Mouse (Mus musculus): ENCODE measurements around the gene Klhl29. TPM values are rescaled to one million over a fixed set of nuclear protein-coding genes. Genes with fewer than 3 reads are reported as not detected.
"Not testable (repeated sequence)": the region's sequence is repeated elsewhere in the genome, so short reads cannot be mapped to it uniquely, and the experiment has no call there.

Gene Klhl29
- total and polyA plus RNA-seq, 3 experiments: not detected

- Histone ChIP-seq H3K9ac (ENCODE audit: control insufficient read depth, low read depth, low read length, poor library complexity, severe bottlenecking) (no peak overlapping the region), H3K9me3 (replicated peaks; ENCODE audit: insufficient read depth, low read length) (no peaks in the 10 kb centered on the region), H3K79me2 (ENCODE audit: control insufficient read depth, insufficient read depth, low read length, poor library complexity) (no peaks in the 10 kb centered on the region), H3K36me3 (ENCODE audit: control insufficient read depth in 1 of 2, insufficient read depth in 2 of 2, low read length in 2 of 2) (no peaks in the 10 kb centered on the region), H3K27ac (ENCODE audit: control insufficient read depth, low read depth, low read length) (no peak overlapping the region), H3K4me3 (ENCODE audit: control insufficient read depth in 1 of 2, insufficient read depth in 1 of 2, low read depth in 2 of 2, low read length in 2 of 2) (no peak overlapping the region), H3K27me3 (ENCODE audit: control insufficient read depth in 1 of 2, insufficient read depth in 2 of 2, low read length in 2 of 2) (no peaks in the 10 kb centered on the region), H3K4me1 (ENCODE audit: control insufficient read depth in 1 of 2, insufficient read depth in 2 of 2, low read length in 2 of 2) (no peaks in the 10 kb centered on the region)
- TF ChIP-seq RCOR1 (IDR thresholded peaks at IDR 0.05; ENCODE audit: low read depth, low read length) (no peak), CTCF (IDR thresholded peaks at IDR 0.05 in 2 of 3, conservative IDR thresholded peaks at IDR 0.05 in 1 of 3; ENCODE audit: control insufficient read depth in 1 of 3, insufficient read depth in 1 of 3, low read depth in 2 of 3, low read length in 3 of 3, poor library complexity in 1 of 3, severe bottlenecking in 1 of 3) (no peak), ZNF384 (IDR thresholded peaks at IDR 0.05; ENCODE audit: low read depth, low read length) (no peak), MAFK (IDR thresholded peaks at IDR 0.05; ENCODE audit: borderline replicate concordance, low read depth, low read length) (no peak), USF1 (IDR thresholded peaks at IDR 0.05; ENCODE audit: low read depth, low read length) (no peak), JUND (IDR thresholded peaks at IDR 0.05; ENCODE audit: low read depth, low read length) (no peak), EP300 (IDR thresholded peaks at IDR 0.05; ENCODE audit: low read depth in 1 of 2, low read length in 2 of 2) (no peak), MAX (IDR thresholded peaks at IDR 0.05; ENCODE audit: low read length) (no peak), BHLHE40 (IDR thresholded peaks at IDR 0.05; ENCODE audit: borderline replicate concordance, low read depth, low read length) (no peak), GABPA (IDR thresholded peaks at IDR 0.05; ENCODE audit: low read depth, low read length) (no peak), KAT2A (conservative IDR thresholded peaks at IDR 0.05; ENCODE audit: low read depth, low read length) (no peak)
- DNase-seq (ENCODE audit: low read depth, low spot score): no peak
Measured at GRCm38 (mm10) chr12:5350491-5351285, 24.8 kb downstream of the Klhl29 start.

- H3K79me2 ChIP-seq (ENCODE audit: control insufficient read depth, insufficient read depth, low read length, poor library complexity): no peaks in the 10 kb centered on the region
- no peak overlapping the region for H3K27ac ChIP-seq (ENCODE audit: control insufficient read depth, low read depth, low read length)
- H3K9me3 ChIP-seq (replicated peaks; ENCODE audit: insufficient read depth, low read length): no peaks in the 10 kb centered on the region
- no peak overlapping the region for H3K4me3 ChIP-seq (ENCODE audit: control insufficient read depth in 1 of 2, insufficient read depth in 1 of 2, low read depth in 2 of 2, low read length in 2 of 2)
- no peaks in the 10 kb centered on the region for H3K36me3 ChIP-seq (ENCODE audit: control insufficient read depth in 1 of 2, insufficient read depth in 2 of 2, low read length in 2 of 2)
- H3K4me1 ChIP-seq (ENCODE audit: control insufficient read depth in 1 of 2, insufficient read depth in 2 of 2, low read length in 2 of 2): no peaks in the 10 kb centered on the region
- no peak for DNase-seq (ENCODE audit: low read depth, low spot score)
- no peak overlapping the region for H3K9ac ChIP-seq (ENCODE audit: control insufficient read depth, low read depth, low read length, poor library complexity, severe bottlenecking)
- TF ChIP-seq POLR2A (IDR thresholded peaks at IDR 0.05; ENCODE audit: control insufficient read depth in 1 of 2, insufficient read depth in 1 of 2, low read depth in 1 of 2, low read length in 2 of 2, poor library complexity in 1 of 2) (no peak), TAL1 (IDR thresholded peaks at IDR 0.05; ENCODE audit: low read length) (no peak), USF1 (IDR thresholded peaks at IDR 0.05; ENCODE audit: low read depth, low read length) (no peak)
- no peaks in the 10 kb centered on the region for H3K27me3 ChIP-seq (ENCODE audit: control insufficient read depth in 1 of 2, insufficient read depth in 2 of 2, low read length in 2 of 2)
Measured at GRCm38 (mm10) chr12:5345088-5345487, 30.4 kb downstream of the Klhl29 start.

GRCm38 (mm10) chr12:5344457-5344856, 31.0 kb downstream of the Klhl29 start:
- H3K4me3 ChIP-seq (ENCODE audit: control insufficient read depth in 1 of 2, insufficient read depth in 1 of 2, low read depth in 2 of 2, low read length in 2 of 2); H3K27ac ChIP-seq (ENCODE audit: control insufficient read depth, low read depth, low read length); H3K27me3 ChIP-seq (ENCODE audit: control insufficient read depth in 1 of 2, insufficient read depth in 2 of 2, low read length in 2 of 2); H3K36me3 ChIP-seq (ENCODE audit: control insufficient read depth in 1 of 2, insufficient read depth in 2 of 2, low read length in 2 of 2); H3K79me2 ChIP-seq (ENCODE audit: control insufficient read depth, insufficient read depth, low read length, poor library complexity); H3K4me1 ChIP-seq (ENCODE audit: control insufficient read depth in 1 of 2, insufficient read depth in 2 of 2, low read length in 2 of 2); DNase-seq (ENCODE audit: low read depth, low spot score); H3K9ac ChIP-seq (ENCODE audit: control insufficient read depth, low read depth, low read length, poor library complexity, severe bottlenecking); H3K9me3 ChIP-seq (replicated peaks; ENCODE audit: insufficient read depth, low read length): not testable (repeated sequence)
